Mouse (Mus musculus) gonadal fat pad, adult 2 months (tissue): ENCODE data around the gene Apoh. TPM values are rescaled to one million over a fixed set of nuclear protein-coding genes. Genes with fewer than 3 reads are reported as not detected.

Experiments
- DNase-seq: peaks from one replicate; pipeline ENCODE4 v3.0.0-alpha.2; 2012; ENCODE audit warnings: low read depth
- polyA plus RNA-seq: library from polyadenylated mRNA; depleted of rRNA; stranded (reverse); fragments of >200 nt; gene quantifications from 2 replicates; pipeline ENCODE4 v1.2.3, GENCODE M21; 2012

The Apoh gene
- polyA plus RNA-seq, 1 experiment: 0.34 TPM

DNA sequence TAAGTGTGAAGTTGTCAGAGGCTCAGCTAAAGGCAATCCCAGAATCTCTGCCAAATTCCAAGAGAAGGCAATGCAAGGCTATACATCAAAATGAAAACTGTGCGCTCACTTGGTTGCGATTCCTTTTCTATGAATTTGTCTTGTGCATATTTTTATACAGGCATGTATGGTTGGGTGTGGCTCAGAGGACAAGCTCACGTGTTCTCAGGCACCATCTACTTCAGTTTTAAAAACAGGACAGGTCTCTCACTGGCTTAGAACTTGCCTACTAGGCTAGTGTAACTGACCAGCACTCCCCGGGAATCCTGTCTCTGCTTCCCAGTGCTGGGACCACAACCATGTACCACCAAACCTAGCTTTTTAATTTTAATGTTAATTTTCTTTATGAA lies 35.2 kb downstream of the Apoh start:
- no peak for DNase-seq

- no peak for DNase-seq
Observed at GRCm38 (mm10) chr11:108382664-108383063, 39.5 kb downstream of the Apoh start.

- no peak for DNase-seq
Observed at GRCm38 (mm10) chr11:108384920-108385665, 41.9 kb downstream of the Apoh start.

DNA sequence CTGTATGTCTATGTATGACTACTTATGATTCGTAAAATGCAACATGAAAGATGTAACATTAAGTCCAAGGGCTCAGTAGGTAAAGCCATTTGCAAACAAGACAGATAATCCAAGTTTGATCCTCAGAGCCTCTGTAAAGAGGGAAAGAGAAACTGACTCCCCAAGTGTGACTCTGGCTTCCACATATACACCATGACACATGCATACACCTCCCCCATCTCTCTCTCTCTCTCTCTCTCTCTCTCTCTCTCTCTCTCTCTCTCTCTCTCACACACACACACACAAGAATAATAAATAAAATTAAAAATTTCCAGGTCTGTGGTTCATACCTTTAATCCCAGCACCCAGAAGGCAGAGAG lies 42.5 kb downstream of the Apoh start:
- no peak for DNase-seq

DNA sequence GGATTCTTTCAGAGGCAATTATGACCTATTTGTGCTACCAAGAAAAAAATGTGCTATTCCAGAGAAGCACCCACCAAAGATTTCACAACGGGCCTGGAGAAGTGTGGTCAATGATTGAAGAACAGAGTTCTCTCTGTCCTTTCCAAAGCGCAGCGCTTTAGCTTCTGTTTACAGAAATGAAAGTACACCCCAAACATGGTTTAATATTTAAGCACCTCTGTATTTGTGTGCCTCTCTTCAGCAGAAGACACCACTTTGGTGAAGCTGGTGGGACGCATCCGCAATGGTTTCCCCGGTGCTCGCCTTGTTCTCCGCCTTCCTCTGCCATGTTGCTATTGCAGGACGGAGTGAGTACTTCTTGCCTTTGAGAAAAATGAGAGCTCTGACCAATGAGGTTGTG lies 51.9 kb downstream of the Apoh start:
- DNase-seq: no peak

- DNase-seq: no peak
Observed at GRCm38 (mm10) chr11:108396076-108396829, 53.1 kb downstream of the Apoh start.

DNA sequence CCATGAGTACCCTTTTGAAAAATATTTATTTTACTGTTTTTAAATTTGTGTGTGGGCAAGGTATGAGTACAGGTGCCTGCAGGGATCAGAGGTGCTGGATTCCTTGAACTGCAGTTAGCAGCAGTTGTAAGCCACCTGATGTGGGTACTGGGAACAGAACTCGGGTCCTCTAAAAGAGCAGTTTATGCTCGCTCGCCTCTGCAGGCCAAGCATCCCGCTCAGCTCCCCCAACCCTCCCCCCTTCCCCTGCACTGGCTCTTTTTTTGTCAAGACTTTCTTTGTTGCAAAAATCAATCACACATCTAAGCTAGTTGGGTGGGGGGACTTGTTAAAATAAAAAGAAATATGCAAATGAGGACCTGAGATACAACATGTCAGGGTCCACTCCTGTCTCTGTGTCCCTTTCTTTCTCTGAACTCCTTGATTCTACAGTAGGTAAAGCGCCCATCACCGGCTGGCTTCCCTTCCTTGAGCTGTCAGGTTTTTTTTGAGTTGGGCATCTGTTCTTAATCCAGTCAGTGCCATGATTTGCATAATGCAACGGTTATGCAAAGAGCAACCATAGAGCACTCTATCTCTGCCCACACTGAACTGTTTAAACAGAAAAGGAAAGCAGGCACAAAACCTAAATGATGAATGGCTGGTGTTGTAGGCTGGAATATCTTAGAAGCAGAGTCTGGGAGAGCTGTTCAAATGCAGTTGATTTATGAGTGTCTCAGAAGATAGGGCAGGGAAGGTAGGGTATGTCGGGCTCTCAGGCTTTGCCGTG lies 66.9 kb downstream of the Apoh start:
- DNase-seq: no peak

DNA sequence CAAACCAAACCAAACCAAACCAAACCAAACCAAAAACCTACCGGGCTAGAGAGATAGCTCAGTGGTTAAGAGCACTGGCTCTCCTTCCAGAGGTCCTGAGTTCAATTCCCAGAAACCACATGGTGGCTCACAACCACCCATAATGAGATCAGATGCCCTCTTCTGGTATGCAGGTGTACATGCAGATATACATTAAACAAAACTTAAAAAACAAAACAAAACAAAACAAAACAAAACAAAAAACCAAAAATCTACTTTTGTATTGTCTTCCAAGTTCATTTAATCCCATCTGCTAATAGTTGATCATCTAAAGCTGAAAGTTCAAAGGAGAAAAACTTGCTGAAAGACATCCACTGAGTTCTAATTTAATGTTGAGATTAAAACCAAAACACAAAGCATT lies 73.2 kb downstream of the Apoh start:
- DNase-seq: no peak

DNA sequence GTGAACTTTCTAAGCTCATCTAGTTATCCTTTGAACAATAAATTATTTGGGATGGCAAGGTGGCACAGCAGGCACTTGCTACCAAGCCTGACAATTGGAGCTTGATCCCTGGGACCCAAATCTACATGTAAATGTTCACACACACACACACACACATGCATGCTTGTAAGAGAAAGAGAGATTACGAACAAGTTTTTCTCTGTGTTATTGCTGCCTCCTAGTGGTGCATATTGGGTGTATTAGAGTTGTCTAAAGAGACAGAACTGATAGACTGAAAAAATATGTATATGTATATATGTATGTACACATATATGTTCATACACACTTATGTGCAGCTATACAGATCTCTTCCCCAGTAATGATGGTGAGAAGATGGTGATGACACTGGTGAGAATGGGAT lies 75.4 kb downstream of the Apoh start:
- no peak for DNase-seq

DNA sequence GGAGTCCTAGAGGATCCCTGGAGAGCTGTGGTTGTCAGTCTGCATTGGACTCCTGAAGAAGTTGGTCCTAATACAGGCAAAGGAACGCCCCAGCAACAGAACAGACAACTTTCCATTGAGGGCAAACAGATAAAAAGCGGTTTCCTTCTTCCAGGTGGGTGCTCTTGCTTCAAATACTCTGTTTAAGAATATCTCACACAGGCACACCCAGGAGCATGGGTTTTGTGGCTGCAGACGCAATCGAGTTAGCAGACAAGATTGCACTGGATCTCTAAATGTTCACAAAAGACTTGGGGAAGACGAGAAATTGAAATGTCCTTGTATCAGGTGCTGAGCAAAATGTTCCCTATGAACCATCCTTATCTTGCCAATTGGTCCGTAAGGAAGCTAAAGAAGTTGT lies 76.1 kb downstream of the Apoh start:
- DNase-seq: no peak

GRCm38 (mm10) chr11:108420751-108421150 lies 77.6 kb downstream of the Apoh start:
- DNase-seq: no peak

GRCm38 (mm10) chr11:108423221-108423620 lies 80.1 kb downstream of the Apoh start:
- DNase-seq: no peak

DNA sequence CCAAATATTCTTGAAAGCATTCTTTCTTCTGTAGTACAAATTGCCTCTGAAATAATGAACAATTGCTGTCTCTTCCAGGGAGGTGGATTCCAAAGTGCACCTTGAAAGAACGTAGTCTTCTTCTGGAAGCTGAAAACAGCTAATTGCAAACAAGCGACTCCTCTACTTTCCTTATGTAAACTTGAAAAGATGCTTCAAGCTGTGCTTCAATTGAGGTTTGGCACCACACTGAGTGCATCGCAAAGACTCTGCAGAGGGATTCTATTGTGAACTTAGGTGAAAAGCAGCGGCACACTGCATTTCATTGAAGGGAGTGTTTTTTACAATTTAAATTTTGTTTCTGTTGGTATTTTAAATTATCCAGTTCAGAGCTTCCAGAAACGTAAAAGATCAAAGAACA lies 81.0 kb downstream of the Apoh start:
- DNase-seq: no peak

DNA sequence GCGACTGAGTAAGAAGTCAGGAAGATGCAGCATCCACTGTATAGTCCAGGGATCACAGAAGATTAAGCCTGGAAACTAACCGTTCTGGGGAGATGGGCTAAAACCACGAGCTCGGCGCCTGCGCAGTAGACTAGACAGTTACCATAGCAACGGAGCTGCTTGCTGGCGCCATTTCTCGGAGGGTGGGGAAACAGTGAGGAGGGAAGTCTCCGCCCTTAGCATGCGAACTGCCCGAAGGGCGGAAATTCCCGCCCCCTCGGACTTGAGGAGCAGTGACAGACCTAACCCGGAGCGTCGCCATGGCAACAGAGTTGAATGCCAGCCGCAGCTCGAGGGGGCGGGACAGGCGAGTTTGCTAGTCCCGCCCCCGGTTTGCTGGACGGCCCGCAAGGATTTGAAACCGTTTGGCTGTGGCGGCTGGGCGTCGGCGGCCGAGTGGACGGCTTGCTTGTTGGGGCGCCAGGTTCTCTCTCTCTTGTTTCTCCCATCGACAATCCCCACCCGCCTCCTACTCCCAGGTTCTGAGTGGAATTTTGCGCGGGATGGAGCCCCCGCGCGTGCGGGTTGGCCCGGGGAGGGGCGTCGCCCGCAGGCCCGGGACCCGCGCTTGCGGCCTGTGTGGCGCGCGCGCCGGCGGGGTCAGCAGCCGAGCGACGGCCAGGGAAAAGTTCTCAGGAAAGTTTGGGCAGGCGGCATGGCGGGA lies 81.9 kb downstream of the Apoh start, which contains the start of gene Cep112:
TSS of gene Cep112 (plus strand) at position 304 of the 703 bp plus-strand sequence.
- DNase-seq: peak; percentile 42

DNA sequence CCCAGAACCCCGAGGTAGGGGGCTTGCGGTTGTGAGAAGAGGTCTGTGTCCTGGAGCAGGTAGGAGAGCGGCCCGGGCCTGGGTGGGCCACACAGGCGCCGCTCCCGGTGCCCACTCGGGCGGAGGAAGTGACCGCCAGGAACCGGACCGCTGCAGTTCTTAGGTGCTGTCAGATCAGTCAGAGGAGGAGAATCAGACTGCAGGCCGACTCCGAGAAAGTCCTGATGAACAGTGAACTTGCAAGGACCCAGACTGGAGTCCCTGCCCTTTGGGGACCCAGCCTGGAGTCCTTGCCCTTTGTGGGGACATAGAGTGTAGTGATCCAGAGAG lies 82.4 kb downstream of the Apoh start:
- no peak for DNase-seq

DNA sequence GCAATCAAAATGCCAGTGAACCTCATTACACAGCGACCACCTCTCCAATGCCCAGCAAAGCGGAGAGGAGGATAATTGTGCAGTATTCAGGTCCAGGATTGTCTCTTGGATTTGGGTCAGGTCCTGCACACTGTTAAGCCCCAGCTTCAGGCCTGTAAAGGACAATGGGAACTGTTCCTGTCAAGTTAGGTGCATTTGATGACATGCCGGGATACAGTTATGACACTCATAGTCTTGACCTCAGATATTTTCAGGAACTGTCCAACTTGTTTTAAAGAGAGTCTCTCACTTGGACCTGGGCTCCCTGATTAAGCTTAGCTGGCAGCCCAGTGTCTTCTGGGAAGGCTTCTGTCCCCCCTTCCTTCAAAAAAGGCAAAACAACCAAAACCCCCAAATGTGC lies 82.9 kb downstream of the Apoh start:
- DNase-seq: no peak

GRCm38 (mm10) chr11:108427191-108427590 lies 84.0 kb downstream of the Apoh start:
- peak; percentile 24 for DNase-seq

- DNase-seq: no peak
Observed at GRCm38 (mm10) chr11:108429076-108429475, 85.9 kb downstream of the Apoh start.

GRCm38 (mm10) chr11:108443893-108444563 lies 100.9 kb downstream of the Apoh start:
- DNase-seq: no peak

DNA sequence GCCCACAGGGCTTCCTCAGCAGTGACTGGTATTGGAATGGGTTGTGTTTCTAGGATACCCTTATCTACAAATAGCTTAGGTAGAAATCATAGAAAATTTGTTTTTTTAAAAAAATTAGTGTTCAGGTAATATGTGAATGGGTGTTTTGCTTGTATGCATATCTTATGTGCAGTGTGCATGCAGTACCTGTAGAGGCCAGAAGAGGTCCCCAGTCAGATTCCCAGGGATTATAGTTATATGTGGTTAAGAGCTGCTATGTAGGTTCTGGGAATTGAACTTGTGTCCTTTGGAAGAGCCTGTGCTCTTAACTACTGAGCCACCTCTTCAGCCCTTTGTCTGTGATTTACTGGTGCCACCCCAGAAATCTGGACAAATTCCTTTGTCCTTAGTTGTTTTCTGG lies 104.0 kb downstream of the Apoh start:
- no peak for DNase-seq

DNA sequence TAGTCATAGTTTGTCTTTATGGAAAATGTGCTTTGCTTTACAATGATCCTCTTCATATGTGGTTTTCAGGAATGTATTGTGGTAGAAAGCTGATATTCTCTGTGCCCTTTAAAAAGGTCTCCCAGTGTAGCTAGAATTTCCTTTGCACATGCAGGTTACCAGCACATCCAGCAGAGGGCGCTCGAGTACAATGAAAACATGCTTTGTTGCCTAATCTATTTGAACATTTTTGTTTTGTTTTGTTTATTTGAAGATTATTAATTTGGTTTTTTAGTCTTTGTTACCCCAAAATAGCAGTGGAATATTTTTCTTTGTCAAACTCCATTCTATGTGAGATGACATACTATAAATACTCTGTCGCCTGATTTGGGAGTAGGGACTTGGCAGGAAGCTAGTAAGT lies 106.7 kb downstream of the Apoh start:
- DNase-seq: no peak

DNA sequence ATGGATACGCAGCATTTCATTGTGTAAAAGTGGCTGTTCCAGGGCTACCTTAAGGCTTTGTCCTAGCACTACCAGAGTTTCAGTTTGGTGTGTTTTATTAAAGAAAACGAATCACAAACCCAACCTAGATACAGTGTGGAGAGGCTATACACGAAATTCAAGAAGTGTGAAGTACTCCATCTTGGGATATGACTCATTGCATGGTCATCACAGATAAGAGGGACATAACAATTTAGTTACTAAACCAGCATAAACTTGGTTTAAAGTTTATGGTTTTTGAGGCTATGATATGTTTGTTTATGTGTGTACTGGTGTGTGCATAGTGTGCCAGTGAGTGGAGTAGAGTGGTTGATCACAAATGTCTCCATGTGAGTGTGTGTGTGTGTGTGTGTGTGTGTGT lies 116.4 kb downstream of the Apoh start:
- DNase-seq: no peak
